ENCODE assay signal across 13 mouse cellular contexts in the genomic region with DNA sequence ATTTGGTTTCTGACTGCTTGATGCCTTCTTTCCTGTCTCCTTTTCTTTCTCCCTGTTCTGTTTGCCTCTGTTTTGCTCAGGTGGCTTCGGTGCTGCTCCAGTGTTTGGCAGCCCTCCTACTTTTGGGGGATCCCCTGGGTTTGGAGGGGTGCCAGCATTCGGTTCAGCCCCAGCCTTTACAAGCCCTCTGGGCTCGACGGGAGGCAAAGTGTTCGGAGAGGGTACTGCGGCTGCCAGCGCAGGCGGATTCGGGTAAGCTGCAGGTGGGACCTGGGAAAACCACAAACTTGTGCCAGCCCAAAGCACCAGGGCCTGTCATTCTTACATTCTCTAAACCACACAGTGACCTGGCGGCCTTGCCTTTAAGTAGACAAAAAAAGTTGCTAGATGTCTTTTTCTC. TPM values are rescaled to one million over a fixed set of nuclear protein-coding genes. Genes with fewer than 3 reads are reported as not detected.
A peak's percentile ranks its signal among the peaks of the same experiment; 100 is the strongest.
DNase-seq lines count a peak whose midpoint lies in the region; ATAC-seq and TF ChIP-seq lines count a peak whose summit lies in the region.
"Had no signal": no experiment of that assay in that cellular context is flagged by ENCODE, and none has a peak within 500 bp of the region (broad histone marks: within the 10 kb centered on the region; RNA-seq: fewer than 3 reads in every experiment).

No protein-coding gene starts in this region.

- no peak overlapping the region for H3K9ac ChIP-seq in hindbrain, postnatal 0 days (replicated peaks; ENCODE audit: low read length)
- H3K9ac ChIP-seq in hindbrain, embryonic 16.5 days (ENCODE audit: low read depth, low read length), result no peak overlapping the region
- H3K9ac ChIP-seq: limb, embryonic 12.5 days had no signal

- no peak for ATAC-seq in hindbrain, postnatal 0 days
- no peak for ATAC-seq in hindbrain, embryonic 16.5 days
- ATAC-seq in megakaryocyte progenitor cell, adult 5-6 weeks (replicated peaks; ENCODE audit: poor library complexity), result peak; percentile 42; the same call in 1 of the 2 replicates
- ATAC-seq in megakaryocyte, adult 5-6 weeks (ENCODE audit: poor library complexity, severe bottlenecking), result no peak

- peaks cover 23% of the 10 kb centered on the region for H3K36me3 ChIP-seq in hindbrain, postnatal 0 days (ENCODE audit: insufficient read depth, low read length)
- H3K36me3 ChIP-seq in hindbrain, embryonic 16.5 days (ENCODE audit: control insufficient read depth, insufficient read depth, low read length), result peaks cover 17% of the 10 kb centered on the region; the same call in 1 of the 2 replicates

- 56% methylated on average over 10 of the region's 10 CpGs for WGBS in hindbrain, postnatal 0 days
- 75% methylated on average over 10 of the region's 10 CpGs for WGBS in hindbrain, embryonic 16.5 days

- no peak overlapping the region for H3K4me2 ChIP-seq in hindbrain, postnatal 0 days (ENCODE audit: low read depth, low read length)
- H3K4me2 ChIP-seq in hindbrain, embryonic 16.5 days (ENCODE audit: low read length), result no peak overlapping the region
- H3K4me2 ChIP-seq: limb, embryonic 12.5 days had no signal

- peak; percentile 66 to 77 for DNase-seq in cerebellum, postnatal 10 days
- no peak for DNase-seq in cerebellum, adult 18-20 months
- peak; percentile 24 for DNase-seq in hindbrain, postnatal 0 days (ENCODE audit: low spot score)
- peak; percentile 82 to 90 for DNase-seq in thymus, postnatal 36 days
- no peak for DNase-seq in adrenal gland, adult 8-10 months
- DNase-seq: kidney, adult 9 months; right cerebral cortex, adult 18-20 months had no signal

- no peaks in the 10 kb centered on the region for H3K9me3 ChIP-seq in hindbrain, postnatal 0 days (ENCODE audit: low read length)
- no peaks in the 10 kb centered on the region for H3K9me3 ChIP-seq in hindbrain, embryonic 16.5 days (ENCODE audit: control insufficient read depth, low read length)
- H3K9me3 ChIP-seq: G1E; limb, embryonic 12.5 days had no signal

- H3K27me3 ChIP-seq in hindbrain, postnatal 0 days (ENCODE audit: insufficient read depth, low read length), result no peaks in the 10 kb centered on the region
- no peaks in the 10 kb centered on the region for H3K27me3 ChIP-seq in hindbrain, embryonic 16.5 days (replicated peaks; ENCODE audit: control insufficient read depth, insufficient read depth, low read length)
- H3K27me3 ChIP-seq: limb, embryonic 12.5 days had no signal

- no peak overlapping the region for H3K27ac ChIP-seq in hindbrain, postnatal 0 days
- no peak overlapping the region for H3K27ac ChIP-seq in hindbrain, embryonic 16.5 days (ENCODE audit: low read depth, low read length)
- H3K27ac ChIP-seq: limb, embryonic 12.5 days; macrophage had no signal

- no peak overlapping the region for H3K4me3 ChIP-seq in hindbrain, postnatal 0 days (ENCODE audit: low read length)
- H3K4me3 ChIP-seq in hindbrain, embryonic 16.5 days (ENCODE audit: low read length), result no peak overlapping the region
- H3K4me3 ChIP-seq: limb, embryonic 12.5 days had no signal

- TF ChIP-seq CTCF in hindbrain, postnatal 0 days (IDR thresholded peaks at IDR 0.05; ENCODE audit: low read depth), result no peak

- no peaks in the 10 kb centered on the region for H3K4me1 ChIP-seq in hindbrain, postnatal 0 days (ENCODE audit: insufficient read depth, low read length)
- H3K4me1 ChIP-seq in hindbrain, embryonic 16.5 days (ENCODE audit: control insufficient read depth, insufficient read depth, low read depth, low read length), result no peaks in the 10 kb centered on the region
- H3K4me1 ChIP-seq: limb, embryonic 12.5 days had no signal

RNA-seq across cellular contexts. Expression of gene Fam78a, which starts 37.3 kb away (rescaled TPM):
- total RNA-seq in hindbrain, postnatal 0 days (2014; rRNA removed), result 0.83 and 1.3 TPM in 2 replicates
- 0.21 and 0.39 TPM in 2 replicates for polyA plus RNA-seq in hindbrain, postnatal 0 days (2015; fragmentation: Nextera tagmentation; extraction: Ambion mirVana)
- 0.50 and 0.69 TPM in 2 replicates for polyA plus RNA-seq in hindbrain, embryonic 16.5 days (2015; fragmentation: Nextera tagmentation; extraction: Ambion mirVana)
- total RNA-seq in megakaryocyte progenitor cell, adult 5-6 weeks (2015), result 8.9 and 11.9 TPM in 2 replicates
- 7.5 and 10.8 TPM in 2 replicates for total RNA-seq in megakaryocyte progenitor cell, adult 5-6 weeks (2017)
- total RNA-seq in adrenal gland, adult 8-10 months (2022), result 1 to 10 TPM in 3 of 4 experiments, under 1 TPM in 1; 0.59 to 3.9 (median 2.6) TPM
- 14.4 and 14.7 TPM in 2 replicates for total RNA-seq in megakaryocyte, adult 5-6 weeks (2015)
- 11.7 and 13.1 TPM in 2 replicates for total RNA-seq in megakaryocyte, adult 5-6 weeks (2017)

RNA-seq across cellular contexts. Expression of gene Plpp7, which starts 48.0 kb away (rescaled TPM):
- total RNA-seq in hindbrain, postnatal 0 days (2014; rRNA removed), result 39.2 and 50.5 TPM in 2 replicates
- polyA plus RNA-seq in hindbrain, postnatal 0 days (2015; fragmentation: Nextera tagmentation; extraction: Ambion mirVana), result 28.2 and 28.3 TPM in 2 replicates
- polyA plus RNA-seq in hindbrain, embryonic 16.5 days (2015; fragmentation: Nextera tagmentation; extraction: Ambion mirVana), result 31.1 and 33.2 TPM in 2 replicates
- 1.4 TPM in 2 replicates for total RNA-seq in megakaryocyte progenitor cell, adult 5-6 weeks (2015)
- 0.54 and 2.5 TPM in 2 replicates for total RNA-seq in megakaryocyte progenitor cell, adult 5-6 weeks (2017)
- total RNA-seq in adrenal gland, adult 8-10 months (2022), result 1 to 10 TPM; 5.5 to 9.0 (median 6.5) TPM
- 0.14 and 0.33 TPM in 2 replicates for total RNA-seq in megakaryocyte, adult 5-6 weeks (2015)
- 0.24 and 1.2 TPM in 2 replicates for total RNA-seq in megakaryocyte, adult 5-6 weeks (2017)

Comparison
In these comparisons a context has a peak if more than half of its experiments do, and no peak if none do; other contexts are left out.
1. DNase-seq: peak in cerebellum, postnatal 10 days (2 of 2), hindbrain, postnatal 0 days (single experiment) and thymus, postnatal 36 days (2 of 2); none in cerebellum, adult 18-20 months (0 of 2) and adrenal gland, adult 8-10 months (single experiment).